Mouse (Mus musculus) hindbrain, postnatal 0 days (tissue): ENCODE measurements at regions not wholly inside any gene's neighbourhood (a gene's known extent, or its start where the extent isn't known, plus 50 kb on each side); places are given as distances from the start of the nearest gene placed in this dataset.

Experiments
- ATAC-seq: fragments of 200-750 bp; cut with Nextera tagmentation; 2 replicates; pipeline ENCODE4 v1.8.0; 2017; ENCODE audit warnings: mild to moderate bottlenecking, moderate TSS enrichment, moderate library complexity
- DNase-seq: peaks from one replicate; pipeline ENCODE4 v3.0.0-alpha.2; 2015; ENCODE audit warnings: low spot score
- H3K27ac ChIP-seq: fragments of 300-500 bp; sonication (generic); 2 replicates; pipeline ENCODE4 v1.5.1; 2014; ENCODE audit warnings: mild to moderate bottlenecking
- H3K27me3 ChIP-seq: fragments of 300-500 bp; sonication (generic); 2 replicates; pipeline ENCODE4 v1.6.1; 2014; ENCODE audit warnings: low read length, mixed read lengths; ENCODE audit not compliant: insufficient read depth
- H3K36me3 ChIP-seq: fragments of 300-500 bp; sonication (generic); 2 replicates; pipeline ENCODE4 v1.6.1; 2014; ENCODE audit warnings: low read length, mixed read lengths; ENCODE audit not compliant: insufficient read depth
- H3K4me1 ChIP-seq: fragments of 300-500 bp; sonication (generic); 2 replicates; pipeline ENCODE4 v1.6.1; 2014; ENCODE audit warnings: antibody characterized with exemption, low read length, mixed read lengths; ENCODE audit not compliant: insufficient read depth
- H3K4me2 ChIP-seq: fragments of 300-500 bp; sonication (generic); 2 replicates; pipeline ENCODE4 v1.6.1; 2014; ENCODE audit warnings: low read depth, mild to moderate bottlenecking, low read length, moderate library complexity, mixed read lengths
- H3K4me3 ChIP-seq: fragments of 300-500 bp; sonication (generic); 2 replicates; pipeline ENCODE4 v1.5.1; 2014; ENCODE audit warnings: low read length
- H3K9ac ChIP-seq: fragments of 300-500 bp; sonication (generic); replicated peaks from 2 replicates; pipeline ENCODE4 v1.6.1; 2014; ENCODE audit warnings: mild to moderate bottlenecking, low read length, moderate library complexity, mixed read lengths
- H3K9me3 ChIP-seq: fragments of 300-500 bp; sonication (generic); 2 replicates; pipeline ENCODE4 v1.6.1; 2016; ENCODE audit warnings: low read length, mixed read lengths
- CTCF ChIP-seq: IDR thresholded peaks from 2 replicates; pipeline ENCODE4 v1.5.1; 2016; ENCODE audit warnings: antibody characterized with exemption, control low read depth, low read depth
- WGBS: fragments of 180-500 bp; shearing (Covaris S2); extraction: QIAGEN DNeasy Blood & Tissue Kit; methylation state at CpG from one replicate; pipeline ENCODE4 v1.1.7; 2014; 5-methylcytosine and 5-hydroxymethylcytosine counted together

DNA sequence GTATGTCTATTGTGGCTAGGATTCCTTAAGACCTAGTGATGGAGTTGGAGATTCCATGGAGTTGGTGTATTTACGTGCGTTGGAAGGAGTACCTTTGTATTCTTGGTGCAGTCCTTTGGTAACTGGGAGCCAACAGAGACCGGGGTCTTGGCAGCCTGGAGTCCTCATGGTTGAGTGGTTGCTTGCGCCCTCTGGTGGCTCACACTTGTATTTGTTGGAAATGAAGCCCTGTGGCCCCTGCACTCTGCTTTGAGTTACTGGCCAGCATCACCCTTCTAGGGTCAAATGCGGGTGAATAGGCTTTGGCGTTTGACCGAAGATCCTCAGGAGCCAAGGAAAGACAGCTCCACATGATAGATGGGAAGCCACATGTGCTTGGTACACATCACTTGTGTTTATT is 207.1 kb downstream of the Fam169b start:
- 28% methylated on average over 7 of the region's 7 CpGs for WGBS
- H3K9ac ChIP-seq: no peak overlapping the region
- peak; percentile 51; the same call in 1 of the 2 replicates for ATAC-seq
- no peaks in the 10 kb centered on the region for H3K4me1 ChIP-seq
- peak; percentile 77 for DNase-seq
- no peaks in the 10 kb centered on the region for H3K27me3 ChIP-seq
- no peak overlapping the region for H3K4me2 ChIP-seq
- H3K27ac ChIP-seq: no peak overlapping the region
- TF ChIP-seq CTCF: peak; percentile 85
- no peaks in the 10 kb centered on the region for H3K36me3 ChIP-seq
- no peaks in the 10 kb centered on the region for H3K9me3 ChIP-seq
- no peak overlapping the region for H3K4me3 ChIP-seq

DNA sequence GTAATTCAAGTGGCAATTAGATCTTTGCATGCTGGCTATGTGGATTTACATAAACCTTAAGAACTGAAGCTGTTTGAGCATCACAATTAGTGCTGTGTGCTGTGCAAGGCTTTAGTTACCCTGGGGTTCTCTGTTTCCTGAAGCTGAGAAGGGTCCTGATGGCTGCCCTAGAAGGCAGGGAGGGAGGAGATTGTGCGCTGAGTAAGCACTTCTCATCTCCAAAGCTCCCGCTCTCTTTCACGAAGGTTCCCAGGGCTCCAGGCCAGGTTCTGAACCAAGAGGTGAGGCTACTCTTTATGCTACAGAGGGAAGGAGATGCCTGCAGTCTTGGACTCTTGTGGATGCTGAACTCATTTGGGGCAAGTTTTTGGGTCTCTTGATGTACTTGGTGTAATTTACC is 206.7 kb downstream of the Fam169b start:
- H3K4me1 ChIP-seq: no peaks in the 10 kb centered on the region
- DNase-seq (no peak), ATAC-seq (no peak)
- H3K4me2 ChIP-seq: no peak overlapping the region
- no peak overlapping the region for H3K4me3 ChIP-seq
- TF ChIP-seq CTCF: no peak
- H3K9ac ChIP-seq: no peak overlapping the region
- no peaks in the 10 kb centered on the region for H3K36me3 ChIP-seq
- no peaks in the 10 kb centered on the region for H3K9me3 ChIP-seq
- H3K27ac ChIP-seq: no peak overlapping the region
- 46% methylated on average over 3 of the region's 3 CpGs for WGBS
- H3K27me3 ChIP-seq: no peaks in the 10 kb centered on the region

- peak; percentile 65 for TF ChIP-seq CTCF
- H3K27ac ChIP-seq: no peak overlapping the region
- DNase-seq (peak; percentile 69), ATAC-seq (no peak)
- no peaks in the 10 kb centered on the region for H3K4me1 ChIP-seq
- no peaks in the 10 kb centered on the region for H3K27me3 ChIP-seq
- 65% methylated on average over 3 of the region's 3 CpGs for WGBS
- no peak overlapping the region for H3K4me2 ChIP-seq
- no peaks in the 10 kb centered on the region for H3K9me3 ChIP-seq
- H3K9ac ChIP-seq: no peak overlapping the region
- no peak overlapping the region for H3K4me3 ChIP-seq
- H3K36me3 ChIP-seq: no peaks in the 10 kb centered on the region
Observed at GRCm38 (mm10) chr7:68478044-68478443, 204.4 kb downstream of the Fam169b start.

DNA sequence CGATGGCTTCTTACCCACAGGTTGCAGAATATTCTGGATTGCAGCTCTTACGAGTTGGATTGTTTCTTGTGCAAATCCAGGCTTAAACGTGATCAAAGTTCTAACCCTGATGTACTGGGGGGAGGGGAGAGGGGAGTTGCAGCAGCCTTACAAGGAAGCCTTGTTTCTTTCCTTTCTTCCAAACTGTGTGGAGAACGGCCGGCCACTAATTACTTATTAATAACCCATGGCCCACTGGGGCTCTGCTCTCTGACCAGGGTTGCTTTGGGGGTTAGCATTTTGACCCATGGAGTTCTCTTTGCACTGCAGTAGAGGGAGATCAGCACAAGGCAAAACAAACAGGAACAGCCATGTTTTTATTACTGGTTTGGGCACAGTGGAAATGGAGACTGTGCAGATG is 199.2 kb downstream of the Fam169b start:
- no peak for ATAC-seq
- WGBS: 26% methylated on average over 5 of the region's 5 CpGs
- no peak overlapping the region for H3K4me3 ChIP-seq
- H3K9ac ChIP-seq: no peak overlapping the region
- no peaks in the 10 kb centered on the region for H3K4me1 ChIP-seq
- H3K36me3 ChIP-seq: no peaks in the 10 kb centered on the region
- no peaks in the 10 kb centered on the region for H3K27me3 ChIP-seq
- H3K27ac ChIP-seq: no peak overlapping the region
- DNase-seq: no peak
- TF ChIP-seq CTCF: no peak
- H3K9me3 ChIP-seq: no peaks in the 10 kb centered on the region
- no peak overlapping the region for H3K4me2 ChIP-seq

DNA sequence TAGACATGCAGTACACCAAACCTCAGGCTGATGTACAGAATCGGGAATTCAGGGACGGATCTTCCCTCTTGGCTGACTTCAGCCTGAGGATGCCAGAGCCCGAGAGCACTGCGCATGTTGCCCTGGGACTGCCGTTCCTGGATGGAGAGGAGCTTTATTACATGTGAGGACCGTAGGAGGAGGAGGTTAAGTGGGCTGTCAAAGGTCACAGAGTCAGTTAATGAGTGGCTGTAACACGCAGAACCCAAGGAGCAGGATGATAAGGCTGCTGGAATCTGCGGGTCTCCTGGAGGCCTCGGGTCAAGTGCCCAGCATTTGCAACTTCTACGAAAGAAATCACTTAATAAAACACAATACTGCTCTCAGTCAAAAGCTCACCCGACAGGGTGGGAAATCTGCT is 197.3 kb downstream of the Fam169b start:
- Histone ChIP-seq H3K9me3 (no peaks in the 10 kb centered on the region), H3K36me3 (no peaks in the 10 kb centered on the region), H3K4me2 (no peak overlapping the region), H3K9ac (no peak overlapping the region), H3K27me3 (no peaks in the 10 kb centered on the region), H3K4me1 (no peaks in the 10 kb centered on the region), H3K4me3 (no peak overlapping the region), H3K27ac (no peak overlapping the region)
- DNase-seq (no peak), ATAC-seq (no peak)
- 69% methylated on average over 11 of the region's 11 CpGs for WGBS
- no peak for TF ChIP-seq CTCF

GRCm38 (mm10) chr7:68468574-68468973 is 194.9 kb downstream of the Fam169b start:
- no peaks in the 10 kb centered on the region for H3K27me3 ChIP-seq
- H3K4me2 ChIP-seq: no peak overlapping the region
- H3K9ac ChIP-seq: no peak overlapping the region
- H3K4me1 ChIP-seq: no peaks in the 10 kb centered on the region
- H3K9me3 ChIP-seq: no peaks in the 10 kb centered on the region
- ATAC-seq (no peak), DNase-seq (no peak)
- H3K36me3 ChIP-seq: no peaks in the 10 kb centered on the region
- 88% methylated on average over 5 of the region's 5 CpGs for WGBS
- no peak for TF ChIP-seq CTCF
- no peak overlapping the region for H3K4me3 ChIP-seq
- H3K27ac ChIP-seq: no peak overlapping the region

GRCm38 (mm10) chr7:68457842-68458241 is 184.2 kb downstream of the Fam169b start:
- whole genome bisulfite sequencing: 95% methylated on average over 1 of the region's 1 CpGs

More at GRCm38 (mm10) chr7:68457842-68458241, 184.2 kb downstream of the Fam169b start:
- ATAC-seq: no peak
- Histone ChIP-seq H3K9ac (no peak overlapping the region), H3K4me2 (no peak overlapping the region), H3K36me3 (no peaks in the 10 kb centered on the region), H3K4me1 (no peaks in the 10 kb centered on the region), H3K27ac (no peak overlapping the region), H3K27me3 (no peaks in the 10 kb centered on the region), H3K4me3 (no peak overlapping the region), H3K9me3 (no peaks in the 10 kb centered on the region)
- TF ChIP-seq CTCF: peak; percentile 19; the same call in 1 of the 2 replicates
- DNase-seq: no peak
